Mouse (Mus musculus) midbrain, postnatal 0 days (tissue): ENCODE results near the gene Grap. TPM values are rescaled to one million over a fixed set of nuclear protein-coding genes. Genes with fewer than 3 reads are reported as not detected.

ENCODE experiments used
- ATAC-seq: fragments of 200-750 bp; cut with Nextera tagmentation; 2 replicates; pipeline ENCODE4 v1.8.0; 2017; ENCODE audit warnings: moderate number of reproducible peaks, mild to moderate bottlenecking, moderate TSS enrichment, moderate library complexity; ENCODE audit not compliant: low FRiP score
- DNase-seq: peaks from one replicate; pipeline ENCODE4 v3.0.0-alpha.2; 2015; ENCODE audit warnings: low spot score
- H3K27ac ChIP-seq: fragments of 300-500 bp; sonication (generic); 2 replicates; pipeline ENCODE4 v1.5.1; 2014; ENCODE audit warnings: low read depth, mild to moderate bottlenecking, low read length, mixed read lengths
- H3K27me3 ChIP-seq: fragments of 300-500 bp; sonication (generic); 2 replicates; pipeline ENCODE4 v1.6.1; 2014; ENCODE audit warnings: low read length, control low read depth, mixed read lengths; ENCODE audit not compliant: insufficient read depth
- H3K36me3 ChIP-seq: fragments of 300-500 bp; sonication (generic); 2 replicates; pipeline ENCODE4 v1.6.1; 2014; ENCODE audit warnings: low read length, control low read depth, mixed read lengths; ENCODE audit not compliant: insufficient read depth
- H3K4me1 ChIP-seq: fragments of 300-500 bp; sonication (generic); 2 replicates; pipeline ENCODE4 v1.6.1; 2014; ENCODE audit warnings: mild to moderate bottlenecking, control low read depth, antibody characterized with exemption, low read length, mixed read lengths; ENCODE audit not compliant: insufficient read depth
- H3K4me2 ChIP-seq: fragments of 300-500 bp; sonication (generic); 2 replicates; pipeline ENCODE4 v1.6.1; 2014; ENCODE audit warnings: low read depth, mild to moderate bottlenecking, low read length, mixed read lengths; ENCODE audit not compliant: poor library complexity, severe bottlenecking
- H3K4me3 ChIP-seq: fragments of 300-500 bp; sonication (generic); 2 replicates; pipeline ENCODE4 v1.5.1; 2014; ENCODE audit warnings: low read depth, mild to moderate bottlenecking, low read length, moderate library complexity
- H3K9ac ChIP-seq: fragments of 300-500 bp; sonication (generic); replicated peaks from 2 replicates; pipeline ENCODE4 v1.6.1; 2014; ENCODE audit warnings: mild to moderate bottlenecking, low read length, moderate library complexity, mixed read lengths; ENCODE audit not compliant: poor library complexity, severe bottlenecking
- H3K9me3 ChIP-seq: fragments of 300-500 bp; sonication (generic); 2 replicates; pipeline ENCODE4 v1.6.1; 2016; ENCODE audit warnings: low read length, control low read depth
- CTCF ChIP-seq: IDR thresholded peaks from 2 replicates; pipeline ENCODE4 v1.5.1; 2016; ENCODE audit warnings: antibody characterized with exemption, mild to moderate bottlenecking
- WGBS: fragments of 180-500 bp; shearing (Covaris S2); extraction: QIAGEN DNeasy Blood & Tissue Kit; methylation state at CpG from one replicate; pipeline ENCODE4 v1.1.7; 2014; 5-methylcytosine and 5-hydroxymethylcytosine counted together
- polyA plus RNA-seq: library from polyadenylated mRNA; unstranded; fragments of >200 nt; fragmentation: Nextera tagmentation; extraction: Ambion mirVana; gene quantifications from 2 replicates; pipeline ENCODE4 v1.2.1, GENCODE M21; 2015
- total RNA-seq: library from RNA; depleted of rRNA; stranded (reverse); fragments of >200 nt; gene quantifications from 2 replicates; pipeline ENCODE4 v1.2.3, GENCODE M21; 2014

Gene Grap
- total and polyA plus RNA-seq, 2 experiments from 2014 or later = 5.8 to 6.6 TPM

DNA sequence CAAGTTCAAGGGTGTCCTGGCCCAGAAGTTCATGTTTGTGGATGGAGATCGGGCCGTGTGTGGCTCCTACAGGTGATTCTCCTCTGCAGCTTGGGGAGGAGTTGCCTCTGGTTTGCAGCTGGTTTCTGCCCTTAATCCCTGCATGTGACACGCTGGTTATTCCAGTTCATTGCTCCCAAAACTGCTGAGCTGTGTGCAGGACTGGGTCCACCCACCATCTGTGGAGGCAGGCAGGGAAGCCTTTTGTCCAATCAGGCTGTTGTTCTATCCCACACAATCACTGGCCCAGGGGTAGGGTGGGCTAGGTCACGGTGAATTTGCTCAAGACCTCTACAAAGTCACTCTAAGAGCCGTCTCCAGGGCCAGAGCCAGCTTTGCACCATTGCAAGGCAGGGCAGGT, 48.6 kb downstream of the Grap start:
- Histone ChIP-seq H3K4me1 (no peaks in the 10 kb centered on the region), H3K9ac (no peak overlapping the region), H3K36me3 (no peaks in the 10 kb centered on the region), H3K27me3 (no peaks in the 10 kb centered on the region), H3K9me3 (no peaks in the 10 kb centered on the region), H3K27ac (no peak overlapping the region), H3K4me2 (no peak overlapping the region), H3K4me3 (no peak overlapping the region)
- TF ChIP-seq CTCF = no peak
- DNase-seq (no peak), ATAC-seq (no peak)
- WGBS = 41% methylated on average over 5 of the region's 5 CpGs

DNA sequence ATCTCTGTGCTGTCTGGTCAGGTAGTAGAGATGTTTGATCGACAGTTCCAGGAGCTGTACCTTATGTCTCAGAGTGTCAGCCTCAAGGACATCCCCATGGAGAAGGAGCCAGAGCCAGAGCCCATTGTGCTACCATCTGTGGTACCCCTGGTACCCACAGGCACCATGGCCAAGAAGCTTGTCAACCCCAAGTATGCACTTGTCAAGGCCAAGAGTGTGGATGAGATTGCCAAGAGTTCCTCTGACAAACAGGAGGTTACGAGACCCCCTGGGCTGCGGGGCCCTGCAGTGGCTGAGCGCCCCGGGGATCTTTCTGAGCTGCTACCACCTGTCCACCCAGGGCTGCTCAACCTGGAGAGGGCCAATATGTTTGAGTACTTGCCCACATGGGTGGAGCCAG, 49.4 kb downstream of the Grap start:
- Histone ChIP-seq H3K4me2 (no peak overlapping the region), H3K9ac (no peak overlapping the region), H3K4me3 (no peak overlapping the region), H3K9me3 (no peaks in the 10 kb centered on the region), H3K27me3 (no peaks in the 10 kb centered on the region), H3K27ac (no peak overlapping the region), H3K4me1 (no peaks in the 10 kb centered on the region), H3K36me3 (no peaks in the 10 kb centered on the region)
- no peak for ATAC-seq
- TF ChIP-seq CTCF = no peak
- no peak for DNase-seq
- WGBS = 96% methylated on average over 5 of the region's 5 CpGs

DNA sequence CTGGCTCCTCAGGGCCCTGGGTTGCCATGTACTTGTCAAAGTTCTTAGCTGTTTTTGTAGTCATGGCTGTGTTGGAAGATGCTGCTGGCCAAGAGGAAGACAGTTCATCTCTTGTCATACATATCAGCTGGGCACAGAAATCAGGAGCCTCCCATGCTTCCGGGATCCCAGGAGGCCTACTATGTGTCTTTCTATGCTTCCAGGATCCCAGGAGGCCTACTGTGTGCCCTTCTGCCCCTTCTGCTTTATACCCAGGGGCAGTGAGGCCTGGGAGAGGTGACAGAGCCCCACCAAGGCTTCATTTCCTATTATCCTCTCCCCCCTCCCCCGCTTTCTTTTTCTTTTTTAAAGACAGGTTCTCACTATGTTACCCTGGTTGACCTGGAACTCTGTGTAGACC, 52.5 kb downstream of the Grap start:
- ATAC-seq (no peak), DNase-seq (no peak)
- H3K4me3 ChIP-seq = no peak overlapping the region
- no peak for TF ChIP-seq CTCF
- H3K4me2 ChIP-seq = no peak overlapping the region
- no peak overlapping the region for H3K9ac ChIP-seq
- no peaks in the 10 kb centered on the region for H3K36me3 ChIP-seq
- no peaks in the 10 kb centered on the region for H3K4me1 ChIP-seq
- H3K9me3 ChIP-seq = no peaks in the 10 kb centered on the region
- WGBS = 96% methylated on average over 2 of the region's 2 CpGs
- no peak overlapping the region for H3K27ac ChIP-seq
- no peaks in the 10 kb centered on the region for H3K27me3 ChIP-seq

DNA sequence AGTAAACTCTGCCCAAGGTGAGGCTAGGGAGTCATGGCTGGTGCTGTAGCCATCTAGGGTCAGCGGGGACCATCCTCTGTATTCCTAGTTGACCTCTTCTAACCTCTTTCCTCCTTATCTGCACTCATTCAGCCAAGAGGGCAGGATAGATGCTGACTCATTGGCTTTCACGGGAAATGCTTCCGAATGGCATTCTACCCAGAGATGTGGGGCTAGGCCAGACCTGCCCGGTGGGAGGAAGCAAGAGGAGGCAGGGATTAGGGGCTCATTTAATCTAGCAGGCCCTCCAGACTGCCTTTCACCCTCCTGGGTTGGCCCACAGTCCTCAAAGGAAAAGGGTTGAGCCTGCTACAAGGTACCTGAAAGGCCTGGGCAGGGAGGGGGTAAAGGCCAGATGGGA, 53.2 kb downstream of the Grap start:
- H3K36me3 ChIP-seq = no peaks in the 10 kb centered on the region
- WGBS = 69% methylated on average over 4 of the region's 4 CpGs
- no peak overlapping the region for H3K9ac ChIP-seq
- no peak overlapping the region for H3K27ac ChIP-seq
- no peak overlapping the region for H3K4me2 ChIP-seq
- DNase-seq (no peak), ATAC-seq (no peak)
- no peaks in the 10 kb centered on the region for H3K27me3 ChIP-seq
- no peaks in the 10 kb centered on the region for H3K9me3 ChIP-seq
- no peak for TF ChIP-seq CTCF
- no peak overlapping the region for H3K4me3 ChIP-seq
- no peaks in the 10 kb centered on the region for H3K4me1 ChIP-seq

DNA sequence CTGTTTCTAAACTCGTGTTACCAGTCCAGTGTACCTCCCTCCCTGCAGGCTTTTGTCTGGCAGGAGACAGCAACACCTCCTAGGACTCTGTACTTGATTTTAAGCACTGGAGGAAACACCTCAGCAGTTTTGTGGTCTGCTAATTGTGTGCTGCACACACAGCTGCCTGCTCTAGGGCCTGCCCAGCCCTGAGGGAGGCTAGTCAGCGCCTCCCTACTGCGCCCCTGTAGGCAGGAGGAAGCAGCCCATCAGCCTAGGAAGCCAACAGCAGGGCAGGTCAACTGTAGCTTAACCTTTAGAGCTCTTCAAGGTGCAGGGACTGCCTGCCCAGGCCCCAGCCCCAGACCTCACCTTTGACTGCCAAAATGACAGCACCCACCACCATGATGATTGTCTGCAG, 55.9 kb downstream of the Grap start:
- Histone ChIP-seq H3K9me3 (no peaks in the 10 kb centered on the region), H3K27ac (no peak overlapping the region), H3K4me3 (no peak overlapping the region), H3K27me3 (no peaks in the 10 kb centered on the region), H3K4me2 (no peak overlapping the region), H3K36me3 (no peaks in the 10 kb centered on the region), H3K9ac (no peak overlapping the region), H3K4me1 (no peaks in the 10 kb centered on the region)
- 76% methylated on average over 3 of the region's 3 CpGs for WGBS
- TF ChIP-seq CTCF = no peak
- ATAC-seq (no peak), DNase-seq (no peak)

DNA sequence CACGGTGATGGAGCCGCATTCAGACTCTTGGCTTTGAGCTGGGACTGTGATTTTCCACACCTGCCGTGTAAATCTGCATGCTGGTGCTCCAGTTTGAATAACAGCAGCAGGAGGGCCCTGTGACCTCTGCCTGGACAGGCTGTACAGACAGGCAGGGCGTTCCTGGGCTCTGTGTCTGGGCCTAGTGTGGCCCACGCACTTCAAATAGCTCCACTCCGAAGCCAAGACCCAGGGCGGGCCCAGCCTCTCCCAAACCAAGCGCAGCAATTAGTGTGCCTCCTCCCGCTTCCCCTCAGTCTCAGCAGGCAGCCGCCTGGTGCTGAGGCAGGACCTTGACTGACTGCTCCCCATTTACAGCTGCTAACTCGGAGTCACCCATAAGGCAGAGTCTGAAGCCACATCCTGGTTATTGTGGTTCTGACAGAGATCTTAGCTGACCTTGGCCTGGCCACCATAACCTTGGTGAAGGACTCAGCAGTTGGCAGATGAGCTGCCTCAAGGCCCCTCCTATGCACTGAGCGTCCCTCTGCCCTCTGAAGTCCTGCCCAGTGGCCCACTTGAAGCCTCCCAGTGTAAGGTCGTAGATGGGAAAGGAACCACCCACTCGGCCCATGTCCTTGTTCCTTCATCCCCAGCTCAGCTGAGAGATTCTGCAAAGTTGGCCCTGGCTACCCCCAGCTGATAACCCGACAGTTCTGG, 60.2 kb downstream of the Grap start:
- no peak for ATAC-seq
- Histone ChIP-seq H3K9me3 (no peaks in the 10 kb centered on the region), H3K36me3 (no peaks in the 10 kb centered on the region), H3K27me3 (no peaks in the 10 kb centered on the region), H3K27ac (no peak overlapping the region), H3K9ac (no peak overlapping the region), H3K4me3 (no peak overlapping the region), H3K4me2 (no peak overlapping the region), H3K4me1 (no peaks in the 10 kb centered on the region)
- WGBS = 63% methylated on average over 15 of the region's 15 CpGs
- no peak for TF ChIP-seq CTCF
- DNase-seq = no peak
